Mouse (Mus musculus): ENCODE measurements at regions not wholly inside any gene's neighbourhood (a gene's known extent, or its start where the extent isn't known, plus 50 kb on each side); places are given as distances from the start of the nearest gene placed in this dataset.

DNA sequence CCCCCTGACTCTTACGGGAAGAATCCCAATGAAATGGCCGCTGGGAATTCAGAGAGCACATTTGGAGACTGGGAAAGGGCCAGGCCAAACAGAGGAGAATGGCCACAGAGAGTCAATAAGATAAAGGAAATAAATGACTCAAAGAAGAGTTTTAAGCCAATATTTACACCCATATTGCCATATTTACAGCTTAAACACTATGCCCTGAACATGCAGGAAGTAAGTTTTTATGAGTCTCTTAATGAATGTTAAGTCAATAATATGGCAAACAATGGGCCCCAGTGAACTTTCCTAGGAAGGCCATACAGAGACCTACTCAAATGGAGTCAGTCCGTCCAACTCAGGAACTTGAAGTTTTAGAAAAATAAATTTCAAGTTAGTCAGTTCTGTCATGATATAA is 347.8 kb downstream of the Klf5 start:
- ATAC-seq (ENCODE audit: insufficient read depth) (no peak), DNase-seq (no peak)
- Histone ChIP-seq H3K4me2 (no peak overlapping the region), H3K36me3 (ENCODE audit: insufficient read depth) (no peaks in the 10 kb centered on the region), H3K27me3 (ENCODE audit: insufficient read depth, low read length) (no peaks in the 10 kb centered on the region), H3K4me1 (ENCODE audit: insufficient read depth) (no peaks in the 10 kb centered on the region; the same call in 1 of the 2 replicates), H3K27ac (ENCODE audit: low read depth) (no peak overlapping the region), H3K9me3 (ENCODE audit: low read depth, low read length) (no peaks in the 10 kb centered on the region), H3K9ac (no peak overlapping the region), H3K4me3 (ENCODE audit: low read depth, low read length) (no peak overlapping the region)
- TF ChIP-seq CTCF (IDR thresholded peaks at IDR 0.05; ENCODE audit: low read depth) = no peak
- 56% methylated on average over 3 of the region's 3 CpGs for WGBS

DNA sequence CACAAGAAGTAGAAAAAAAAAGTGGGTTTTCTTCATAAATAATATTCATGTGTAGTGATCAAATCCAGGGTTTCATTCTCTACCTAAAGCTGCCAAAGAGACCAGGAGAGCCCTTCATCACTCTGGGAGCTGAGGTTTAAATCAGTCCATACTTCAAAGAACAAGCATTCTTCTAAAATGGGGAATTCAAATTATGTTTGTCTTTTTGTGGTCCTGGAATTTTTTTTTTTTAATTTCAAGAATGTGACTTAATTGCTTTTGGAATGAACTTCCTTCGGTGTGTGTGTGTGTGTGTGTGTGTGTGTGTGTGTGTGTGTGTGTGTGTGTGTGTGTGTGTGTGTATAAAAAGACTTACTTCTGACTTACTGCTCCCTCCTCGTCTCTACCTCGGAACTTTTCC is 375.9 kb downstream of the Klf5 start:
- WGBS = 24% methylated on average over 3 of the region's 3 CpGs
- H3K9ac ChIP-seq = no peak overlapping the region
- no peaks in the 10 kb centered on the region for H3K27me3 ChIP-seq (ENCODE audit: insufficient read depth, low read length)
- H3K4me2 ChIP-seq = no peak overlapping the region
- H3K9me3 ChIP-seq (ENCODE audit: low read depth, low read length) = no peaks in the 10 kb centered on the region
- ATAC-seq (ENCODE audit: insufficient read depth) = no peak
- no peak overlapping the region for H3K4me3 ChIP-seq (ENCODE audit: low read depth, low read length)
- TF ChIP-seq CTCF (IDR thresholded peaks at IDR 0.05; ENCODE audit: low read depth) = no peak
- H3K4me1 ChIP-seq (ENCODE audit: insufficient read depth) = no peaks in the 10 kb centered on the region
- H3K36me3 ChIP-seq (ENCODE audit: insufficient read depth) = no peaks in the 10 kb centered on the region
- DNase-seq = peak; percentile 16
- no peak overlapping the region for H3K27ac ChIP-seq (ENCODE audit: low read depth)

DNA sequence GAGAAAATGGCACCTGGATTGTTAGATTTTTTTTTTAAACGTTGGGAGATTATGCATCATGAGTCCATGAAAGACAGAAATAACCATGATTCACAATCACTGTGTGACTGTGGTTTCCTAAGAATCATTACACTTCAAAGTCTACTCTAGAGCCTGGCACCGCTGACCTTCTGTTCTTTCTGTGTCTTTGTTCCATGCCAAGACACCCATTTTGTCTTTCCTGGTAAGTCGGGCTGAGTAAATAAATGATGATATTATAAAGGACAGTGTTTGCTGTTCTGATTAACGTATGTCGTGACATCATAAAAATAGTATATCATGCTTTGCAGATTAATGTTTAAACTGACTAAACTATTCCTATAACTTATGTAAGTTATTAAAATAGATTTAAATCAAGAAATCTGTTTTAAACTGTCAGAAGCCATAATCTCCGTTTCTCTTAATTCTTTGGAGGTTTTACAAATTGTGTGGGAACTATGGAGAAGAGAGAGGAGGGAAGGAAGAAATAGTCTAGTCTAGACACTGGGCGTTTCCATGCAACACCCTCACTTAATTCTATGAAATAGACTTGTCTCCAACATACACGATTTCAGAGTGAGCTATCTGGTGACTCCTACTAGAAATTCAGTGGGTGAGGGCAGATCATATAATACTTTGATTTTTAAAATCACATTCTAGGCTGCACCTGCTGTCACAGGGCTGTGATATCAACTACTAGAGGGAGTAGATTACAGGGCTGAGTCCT is 388.7 kb downstream of the Klf5 start:
- ATAC-seq (ENCODE audit: insufficient read depth) = no peak

DNA sequence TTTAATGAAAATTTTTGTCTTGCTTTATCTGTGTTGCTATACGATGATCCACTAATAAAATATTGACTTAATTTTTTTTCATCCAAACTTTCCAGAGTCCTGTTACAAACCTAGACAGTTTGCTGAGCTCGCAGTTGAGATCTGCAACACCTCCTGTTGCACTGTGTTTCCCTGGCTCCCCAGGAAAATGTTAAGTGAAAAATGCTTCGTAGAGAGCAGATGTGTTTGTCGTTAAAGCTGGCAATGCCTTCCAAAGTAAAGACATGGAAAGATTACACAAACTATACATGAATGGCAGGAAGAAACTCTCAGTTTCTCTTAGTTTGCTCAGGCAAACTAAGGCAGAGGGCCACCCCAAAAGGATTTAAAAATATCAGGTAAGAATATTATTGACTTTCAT is 389.9 kb downstream of the Klf5 start:
- H3K27ac ChIP-seq (ENCODE audit: low read depth) = no peak overlapping the region
- TF ChIP-seq CTCF (IDR thresholded peaks at IDR 0.05; ENCODE audit: low read depth) = no peak
- 61% methylated on average over 4 of the region's 4 CpGs for WGBS
- no peaks in the 10 kb centered on the region for H3K4me1 ChIP-seq (ENCODE audit: insufficient read depth)
- H3K9ac ChIP-seq = no peak overlapping the region
- no peaks in the 10 kb centered on the region for H3K9me3 ChIP-seq (ENCODE audit: low read depth, low read length)
- no peaks in the 10 kb centered on the region for H3K36me3 ChIP-seq (ENCODE audit: insufficient read depth)
- H3K4me3 ChIP-seq (ENCODE audit: low read depth, low read length) = no peak overlapping the region
- no peaks in the 10 kb centered on the region for H3K27me3 ChIP-seq (ENCODE audit: insufficient read depth, low read length)
- ATAC-seq (ENCODE audit: insufficient read depth) (no peak), DNase-seq (no peak)
- H3K4me2 ChIP-seq = no peak overlapping the region

More for the DNA sequence above, 388.7 kb downstream of the Klf5 start:
- Histone ChIP-seq H3K9ac (no peak overlapping the region), H3K4me2 (no peak overlapping the region), H3K9me3 (ENCODE audit: low read depth, low read length) (no peaks in the 10 kb centered on the region), H3K36me3 (ENCODE audit: insufficient read depth) (no peaks in the 10 kb centered on the region), H3K27ac (ENCODE audit: low read depth) (no peak overlapping the region), H3K4me1 (ENCODE audit: insufficient read depth) (no peaks in the 10 kb centered on the region), H3K4me3 (ENCODE audit: low read depth, low read length) (no peak overlapping the region), H3K27me3 (ENCODE audit: insufficient read depth, low read length) (no peaks in the 10 kb centered on the region)
- WGBS = 68% methylated on average over 8 of the region's 8 CpGs
- no peak for DNase-seq
- TF ChIP-seq CTCF (IDR thresholded peaks at IDR 0.05; ENCODE audit: low read depth) = no peak

DNA sequence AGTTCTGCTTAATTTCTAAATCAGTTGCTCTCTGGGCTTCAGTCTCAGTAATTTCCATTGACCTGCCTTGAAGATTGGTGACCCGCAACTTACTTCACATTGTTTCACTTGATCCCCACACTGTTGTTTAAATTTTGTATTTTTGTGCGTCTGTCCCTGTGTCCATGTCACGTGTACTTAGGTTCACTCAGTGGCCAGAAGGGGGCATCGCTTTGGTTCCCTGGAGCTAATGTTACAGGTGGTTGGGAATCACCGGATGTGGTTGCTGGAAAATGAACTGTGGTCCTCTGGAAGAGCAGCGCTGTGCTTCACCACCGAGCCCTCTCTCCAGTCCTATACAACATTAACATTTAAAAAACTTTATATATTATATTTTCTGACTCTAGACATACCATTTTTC is 397.8 kb downstream of the Klf5 start:
- Histone ChIP-seq H3K27me3 (ENCODE audit: insufficient read depth, low read length) (no peaks in the 10 kb centered on the region), H3K4me2 (no peak overlapping the region), H3K9ac (no peak overlapping the region), H3K27ac (ENCODE audit: low read depth) (no peak overlapping the region), H3K9me3 (ENCODE audit: low read depth, low read length) (no peaks in the 10 kb centered on the region), H3K36me3 (ENCODE audit: insufficient read depth) (no peaks in the 10 kb centered on the region), H3K4me3 (ENCODE audit: low read depth, low read length) (no peak overlapping the region), H3K4me1 (ENCODE audit: insufficient read depth) (no peaks in the 10 kb centered on the region)
- ATAC-seq (ENCODE audit: insufficient read depth) (no peak), DNase-seq (no peak)
- no peak for TF ChIP-seq CTCF (IDR thresholded peaks at IDR 0.05; ENCODE audit: low read depth)
- 89% methylated on average over 7 of the region's 7 CpGs for WGBS

DNA sequence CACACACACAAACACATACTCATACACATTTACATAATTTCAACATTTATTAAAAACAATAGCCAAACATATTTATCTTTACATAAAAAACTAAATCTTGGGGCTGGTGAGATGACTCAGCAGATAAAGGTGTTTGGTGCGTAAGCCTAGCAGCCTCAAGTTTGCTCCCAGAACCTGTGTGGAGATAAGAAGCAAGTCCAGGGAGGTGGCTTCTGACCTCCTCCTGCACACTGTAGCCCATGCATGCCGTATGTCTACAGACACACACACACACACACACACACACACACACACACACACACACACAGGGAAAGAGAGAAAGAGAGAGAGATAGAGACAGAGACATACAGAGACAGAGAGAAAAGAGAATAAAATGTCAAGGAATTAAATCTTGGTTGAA is 401.1 kb downstream of the Klf5 start:
- H3K27me3 ChIP-seq (ENCODE audit: insufficient read depth, low read length) = no peaks in the 10 kb centered on the region
- H3K9ac ChIP-seq = no peak overlapping the region
- WGBS = 61% methylated on average over 2 of the region's 2 CpGs
- ATAC-seq (ENCODE audit: insufficient read depth) (no peak), DNase-seq (no peak)
- H3K27ac ChIP-seq (ENCODE audit: low read depth) = no peak overlapping the region
- no peaks in the 10 kb centered on the region for H3K36me3 ChIP-seq (ENCODE audit: insufficient read depth)
- H3K4me2 ChIP-seq = no peak overlapping the region
- H3K9me3 ChIP-seq (ENCODE audit: low read depth, low read length) = no peaks in the 10 kb centered on the region
- no peak for TF ChIP-seq CTCF (IDR thresholded peaks at IDR 0.05; ENCODE audit: low read depth)
- no peak overlapping the region for H3K4me3 ChIP-seq (ENCODE audit: low read depth, low read length)
- no peaks in the 10 kb centered on the region for H3K4me1 ChIP-seq (ENCODE audit: insufficient read depth)

DNA sequence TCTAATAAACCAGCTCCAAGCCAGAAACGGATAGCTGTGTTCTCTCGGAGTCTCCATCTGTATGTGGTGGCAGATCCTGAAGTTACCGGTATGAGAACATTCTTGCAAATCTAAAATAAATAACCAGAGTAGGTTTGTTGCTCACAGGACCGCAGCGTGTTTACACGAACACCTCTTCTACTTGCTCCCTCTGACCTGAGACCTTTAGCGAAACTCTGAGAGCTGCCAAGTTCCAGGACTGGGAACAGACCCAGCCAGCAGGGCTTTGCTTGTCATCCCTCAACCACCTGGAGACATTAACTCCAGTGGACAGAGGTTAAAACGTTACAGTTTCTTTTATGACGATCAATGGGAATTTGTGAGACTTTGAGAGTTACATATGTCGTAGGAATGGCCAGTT is 407.5 kb downstream of the Klf5 start:
- no peaks in the 10 kb centered on the region; the same call in 1 of the 2 replicates for H3K4me1 ChIP-seq (ENCODE audit: insufficient read depth)
- H3K4me2 ChIP-seq = no peak overlapping the region
- H3K27me3 ChIP-seq (ENCODE audit: insufficient read depth, low read length) = no peaks in the 10 kb centered on the region
- H3K36me3 ChIP-seq (ENCODE audit: insufficient read depth) = no peaks in the 10 kb centered on the region
- no peak overlapping the region for H3K27ac ChIP-seq (ENCODE audit: low read depth)
- H3K4me3 ChIP-seq (ENCODE audit: low read depth, low read length) = no peak overlapping the region
- ATAC-seq (ENCODE audit: insufficient read depth) = no peak
- no peak for TF ChIP-seq CTCF (IDR thresholded peaks at IDR 0.05; ENCODE audit: low read depth)
- no peak overlapping the region for H3K9ac ChIP-seq
- no peaks in the 10 kb centered on the region for H3K9me3 ChIP-seq (ENCODE audit: low read depth, low read length)
- DNase-seq = no peak
- WGBS = 24% methylated on average over 10 of the region's 10 CpGs

All from lung, embryonic 14.5 days (tissue).